Mouse (Mus musculus) urinary bladder, adult 18-20 months (tissue): ENCODE results near the gene Ten1.

Experiments
- DNase-seq, 2 experiments: peaks; one replicate each; pipeline ENCODE4 v3.0.0; 2022; ENCODE audit warnings: low spot score in 2 of 2, mixed read lengths in 2 of 2

The Ten1 gene

GRCm38 (mm10) chr11:116196866-116197583, 1.6 kb upstream of the Ten1 start:
- no peak for DNase-seq

GRCm38 (mm10) chr11:116197584-116197906, 1.1 kb upstream of the Ten1 start:
- DNase-seq, result no peak

GRCm38 (mm10) chr11:116198132-116198531, 523 bp upstream of the Ten1 start:
- no peak for DNase-seq

- no peak for DNase-seq
Measured at GRCm38 (mm10) chr11:116201151-116201550, 2.5 kb downstream of the Ten1 start.

GRCm38 (mm10) chr11:116203150-116203549, 4.5 kb downstream of the Ten1 start:
- no peak for DNase-seq

- DNase-seq, result no peak
Measured at GRCm38 (mm10) chr11:116206678-116207077, 8.0 kb downstream of the Ten1 start.

GRCm38 (mm10) chr11:116208660-116209059, 10.0 kb downstream of the Ten1 start:
- DNase-seq, result no peak

- DNase-seq, result no peak
Measured at GRCm38 (mm10) chr11:116209257-116209656, 10.6 kb downstream of the Ten1 start.

- no peak for DNase-seq
Measured at GRCm38 (mm10) chr11:116210696-116211095, 12.0 kb downstream of the Ten1 start.

- DNase-seq, result no peak
Measured at GRCm38 (mm10) chr11:116212847-116213246, 14.2 kb downstream of the Ten1 start.

- DNase-seq, result no peak
Measured at GRCm38 (mm10) chr11:116213877-116214510, 15.3 kb downstream of the Ten1 start.

- no peak for DNase-seq
Measured at GRCm38 (mm10) chr11:116215181-116215580, 16.5 kb downstream of the Ten1 start.

- DNase-seq, result no peak
Measured at GRCm38 (mm10) chr11:116215991-116216390, 17.3 kb downstream of the Ten1 start.

GRCm38 (mm10) chr11:116216549-116216948, 17.9 kb downstream of the Ten1 start:
- DNase-seq, result no peak

GRCm38 (mm10) chr11:116218263-116218662, 19.6 kb downstream of the Ten1 start:
- DNase-seq, result no peak

GRCm38 (mm10) chr11:116218737-116219400, 20.2 kb downstream of the Ten1 start:
- DNase-seq, result peak; percentile 81 to 90

GRCm38 (mm10) chr11:116219885-116220284, 21.2 kb downstream of the Ten1 start:
- no peak for DNase-seq

GRCm38 (mm10) chr11:116221931-116222739, 23.5 kb downstream of the Ten1 start:
- DNase-seq, result no peak

- no peak for DNase-seq
Measured at GRCm38 (mm10) chr11:116222740-116223059, 24.0 kb downstream of the Ten1 start.

GRCm38 (mm10) chr11:116226414-116226813, 27.8 kb downstream of the Ten1 start:
- DNase-seq, result peak; percentile 66 to 85

- DNase-seq, result no peak
Measured at GRCm38 (mm10) chr11:116228699-116229098, 30.0 kb downstream of the Ten1 start.

- DNase-seq, result no peak
Measured at GRCm38 (mm10) chr11:116232427-116232826, 33.8 kb downstream of the Ten1 start.
